Mouse (Mus musculus): ENCODE data around the gene Pam. TPM values are rescaled to one million over a fixed set of nuclear protein-coding genes. Genes with fewer than 3 reads are reported as not detected.

The Pam gene
- 35.8 and 40.7 TPM in 2 replicates for polyA plus RNA-seq (2015; fragmentation: Nextera tagmentation; extraction: Ambion mirVana)

DNA sequence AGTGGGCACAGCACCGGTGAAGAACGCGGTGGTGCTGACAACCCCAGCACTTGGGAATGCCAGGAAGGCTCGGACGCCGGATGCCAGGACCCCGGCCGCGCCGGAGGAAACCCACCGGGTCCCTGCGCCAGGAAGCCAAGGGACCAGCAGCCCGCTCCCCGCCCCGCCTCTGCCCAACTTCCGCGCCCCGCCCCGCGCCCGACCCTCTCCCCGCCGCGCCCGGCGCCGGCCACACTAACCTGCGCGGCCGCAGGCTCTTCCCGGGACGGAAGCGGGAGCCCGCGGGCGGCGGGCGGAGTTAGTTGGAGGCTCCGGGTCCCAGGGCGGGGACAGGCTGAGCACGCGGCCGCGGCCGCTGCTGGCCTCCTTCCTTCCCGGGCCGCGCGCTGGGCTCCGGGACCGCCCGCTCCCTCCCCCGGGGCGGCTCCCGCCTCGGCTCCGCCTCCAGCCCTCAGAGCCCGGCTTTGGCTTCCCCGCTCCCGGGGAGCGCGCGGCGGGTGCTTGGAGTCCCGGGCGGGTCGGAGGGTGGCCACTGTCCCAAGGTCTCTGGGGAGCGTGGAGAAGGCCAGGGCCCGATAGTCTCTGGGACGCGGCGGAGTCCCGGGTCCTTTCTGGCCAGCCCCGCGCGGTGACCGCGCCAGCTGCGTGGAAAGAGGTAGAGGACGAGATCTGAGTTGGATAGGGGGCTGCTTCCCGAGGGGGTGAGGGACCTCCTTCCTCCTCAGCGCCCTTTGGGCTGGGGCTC lies at the start of gene Pam:
TSS of gene Pam (minus strand) at position 401 of the 745 bp plus-strand sequence.
- no peaks in the 10 kb centered on the region for H3K27me3 ChIP-seq (replicated peaks)
- ATAC-seq (replicated peaks) = peak; percentile 92
- H3K36me3 ChIP-seq (replicated peaks) = no peaks in the 10 kb centered on the region
- peak within 1 kb of the TSS; percentile 89 for H3K27ac ChIP-seq
- under 1% methylated on average over 75 of the region's 82 CpGs for WGBS
- peak within 1 kb of the TSS; percentile 74 for H3K4me3 ChIP-seq
- H3K9me3 ChIP-seq = no peaks in the 10 kb centered on the region
- peak within 1 kb of the TSS; percentile 85 for H3K4me2 ChIP-seq
- H3K9ac ChIP-seq = peak within 1 kb of the TSS; percentile 83
- H3K4me1 ChIP-seq = peaks cover 19% of the 10 kb centered on the region

- no peak overlapping the region for H3K4me2 ChIP-seq
- H3K36me3 ChIP-seq (replicated peaks) = no peaks in the 10 kb centered on the region
- ATAC-seq (replicated peaks) = no peak
- no peak overlapping the region for H3K27ac ChIP-seq
- H3K27me3 ChIP-seq (replicated peaks) = no peaks in the 10 kb centered on the region
- 100% methylated on average over 1 of the region's 1 CpGs for WGBS
- no peaks in the 10 kb centered on the region for H3K9me3 ChIP-seq
- no peak overlapping the region for H3K4me3 ChIP-seq
- no peaks in the 10 kb centered on the region for H3K4me1 ChIP-seq
- no peak overlapping the region for H3K9ac ChIP-seq
These were observed 49.4 kb upstream of the Pam start for GRCm38 (mm10) chr1:98144845-98145244.

DNA sequence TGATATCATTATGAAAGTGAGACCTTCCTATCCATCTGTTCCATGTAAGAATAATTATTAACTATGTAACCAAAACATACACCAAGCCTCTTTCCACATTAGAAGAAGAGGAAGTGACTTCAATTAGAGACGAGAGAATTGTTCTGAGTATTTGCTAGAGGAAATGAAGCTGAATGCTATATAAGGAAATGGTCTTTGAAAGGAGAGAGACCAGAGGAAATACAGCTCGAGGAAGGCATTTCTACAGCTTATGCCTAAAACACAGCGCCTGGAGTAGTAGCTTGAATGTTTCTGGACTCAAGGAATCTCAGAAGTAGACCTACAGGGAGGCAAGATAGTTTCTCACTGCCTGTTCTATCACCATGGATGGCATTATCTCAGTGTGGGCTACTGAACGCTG lies 35.8 kb upstream of the Pam start:
- H3K4me2 ChIP-seq = no peak overlapping the region
- no peak overlapping the region for H3K27ac ChIP-seq
- H3K9ac ChIP-seq = no peak overlapping the region
- no peak overlapping the region for H3K4me3 ChIP-seq
- H3K36me3 ChIP-seq (replicated peaks) = no peaks in the 10 kb centered on the region
- 80% methylated on average over 4 of the region's 4 CpGs for WGBS
- no peaks in the 10 kb centered on the region for H3K4me1 ChIP-seq
- no peaks in the 10 kb centered on the region for H3K27me3 ChIP-seq (replicated peaks)
- H3K9me3 ChIP-seq = no peaks in the 10 kb centered on the region
- no peak for ATAC-seq (replicated peaks)

DNA sequence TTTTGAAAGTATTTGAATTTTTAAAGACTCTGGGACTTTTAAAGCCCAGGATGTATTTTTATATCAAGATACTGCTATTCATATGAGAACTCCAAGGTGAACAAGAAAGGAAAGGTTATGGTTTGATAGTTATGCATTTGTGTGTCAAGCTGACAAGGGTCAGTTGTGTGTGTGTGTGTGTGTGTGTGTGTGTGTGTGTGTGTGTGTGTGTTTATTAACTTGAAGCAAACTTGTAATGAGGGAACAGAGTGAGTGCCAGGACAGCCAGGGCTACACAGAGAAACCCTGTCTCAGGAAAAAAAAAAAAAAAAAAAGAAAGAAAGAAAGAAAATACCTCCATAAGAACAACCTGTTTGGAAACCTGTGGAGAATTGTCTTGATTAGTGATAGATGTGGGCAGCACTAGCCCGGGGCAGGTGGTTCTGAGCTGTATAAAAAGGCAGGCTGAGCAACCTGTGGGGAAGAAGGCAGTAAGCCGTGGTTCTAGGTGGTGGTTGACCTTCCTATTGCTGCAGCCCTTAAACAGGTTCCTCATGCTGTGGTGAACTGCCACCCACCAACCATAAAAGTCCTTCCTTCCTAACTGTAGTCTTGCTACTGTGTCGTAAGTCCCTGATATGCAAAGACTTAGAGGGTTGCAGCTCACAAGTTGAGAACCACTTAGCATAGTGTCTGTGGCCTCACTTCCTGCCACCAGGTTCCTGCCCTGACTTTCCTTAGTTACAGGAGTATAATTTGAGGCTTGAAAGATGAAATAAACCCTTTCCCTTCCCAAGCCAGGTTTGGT lies 34.3 kb upstream of the Pam start:
- WGBS = 93% methylated on average over 3 of the region's 3 CpGs
- H3K4me2 ChIP-seq = no peak overlapping the region
- no peak overlapping the region for H3K27ac ChIP-seq
- no peak overlapping the region for H3K4me3 ChIP-seq
- ATAC-seq (replicated peaks) = no peak
- no peaks in the 10 kb centered on the region for H3K27me3 ChIP-seq (replicated peaks)
- H3K9me3 ChIP-seq = no peaks in the 10 kb centered on the region
- no peak overlapping the region for H3K9ac ChIP-seq
- H3K36me3 ChIP-seq (replicated peaks) = no peaks in the 10 kb centered on the region
- no peaks in the 10 kb centered on the region for H3K4me1 ChIP-seq

DNA sequence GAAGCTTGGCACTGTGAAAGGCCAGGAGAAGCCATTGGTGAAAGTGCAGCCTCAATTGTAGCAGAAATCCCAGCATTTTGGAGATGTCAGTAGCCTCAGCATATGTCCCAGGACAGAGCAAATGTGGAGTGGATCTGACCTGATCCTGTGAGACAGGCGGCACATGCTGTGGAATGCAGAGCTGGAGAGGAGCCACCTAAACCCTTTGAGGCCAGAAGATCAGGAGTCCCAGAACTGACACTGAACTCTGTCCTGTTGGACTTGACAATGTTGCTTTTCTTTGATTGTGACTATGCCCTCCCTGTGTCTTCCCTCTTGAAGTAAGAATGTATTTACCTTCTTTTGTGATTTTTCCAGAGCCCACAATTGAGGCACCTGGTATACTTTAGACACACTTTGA lies 33.7 kb upstream of the Pam start:
- Histone ChIP-seq H3K4me1 (no peaks in the 10 kb centered on the region), H3K27ac (no peak overlapping the region), H3K9ac (no peak overlapping the region), H3K27me3 (replicated peaks) (no peaks in the 10 kb centered on the region), H3K9me3 (no peaks in the 10 kb centered on the region), H3K4me3 (no peak overlapping the region), H3K4me2 (no peak overlapping the region), H3K36me3 (replicated peaks) (no peaks in the 10 kb centered on the region)
- no peak for ATAC-seq (replicated peaks)
- 88% methylated on average over 1 of the region's 1 CpGs for WGBS

DNA sequence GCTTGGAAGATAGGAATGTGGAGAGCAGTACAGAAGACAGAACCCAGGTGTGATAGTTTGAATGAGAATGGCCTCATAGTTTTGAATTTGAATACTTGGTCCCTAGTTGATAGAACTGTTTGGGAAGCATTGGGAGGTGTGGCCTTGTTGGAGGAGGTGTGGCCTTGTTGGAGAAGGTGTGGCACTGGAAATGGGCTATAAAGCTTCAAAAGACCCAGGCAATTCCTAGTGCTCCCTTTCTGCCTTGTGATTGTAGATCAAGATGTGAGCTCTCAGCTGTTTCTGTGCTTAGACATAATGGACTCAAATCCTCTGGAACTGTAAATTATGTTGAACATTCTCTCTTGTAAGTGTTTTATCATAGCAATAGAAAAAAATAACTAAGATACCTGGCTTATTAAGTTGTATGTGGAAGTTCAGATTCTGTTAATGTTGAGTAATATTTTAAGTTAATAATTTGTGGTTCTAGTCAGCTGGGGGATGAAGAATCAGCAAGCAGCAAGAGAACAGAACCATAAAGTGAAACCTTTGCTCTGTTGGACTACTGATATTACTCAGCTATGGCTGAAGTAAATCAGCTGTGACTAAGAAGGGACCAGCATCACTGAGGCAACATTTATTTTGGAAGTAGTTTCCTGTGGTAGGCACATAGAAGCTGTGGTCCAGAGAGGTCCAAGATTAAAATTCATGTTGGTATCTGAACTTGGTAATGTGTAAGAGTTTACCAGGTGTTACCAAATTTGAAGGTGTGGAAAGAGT lies 33.1 kb upstream of the Pam start:
- ATAC-seq (replicated peaks) = no peak
- Histone ChIP-seq H3K4me3 (no peak overlapping the region), H3K9ac (no peak overlapping the region), H3K4me2 (no peak overlapping the region), H3K27ac (no peak overlapping the region), H3K36me3 (replicated peaks) (no peaks in the 10 kb centered on the region), H3K4me1 (no peaks in the 10 kb centered on the region), H3K27me3 (replicated peaks) (no peaks in the 10 kb centered on the region), H3K9me3 (no peaks in the 10 kb centered on the region)

GRCm38 (mm10) chr1:98126268-98126667 lies 30.8 kb upstream of the Pam start:
- Histone ChIP-seq H3K36me3 (replicated peaks) (no peaks in the 10 kb centered on the region), H3K27me3 (replicated peaks) (no peaks in the 10 kb centered on the region), H3K9me3 (no peaks in the 10 kb centered on the region), H3K4me1 (no peaks in the 10 kb centered on the region), H3K4me3 (no peak overlapping the region), H3K27ac (no peak overlapping the region), H3K9ac (no peak overlapping the region), H3K4me2 (no peak overlapping the region)
- ATAC-seq (replicated peaks) = no peak
- WGBS = 75% methylated on average over 3 of the region's 3 CpGs

DNA sequence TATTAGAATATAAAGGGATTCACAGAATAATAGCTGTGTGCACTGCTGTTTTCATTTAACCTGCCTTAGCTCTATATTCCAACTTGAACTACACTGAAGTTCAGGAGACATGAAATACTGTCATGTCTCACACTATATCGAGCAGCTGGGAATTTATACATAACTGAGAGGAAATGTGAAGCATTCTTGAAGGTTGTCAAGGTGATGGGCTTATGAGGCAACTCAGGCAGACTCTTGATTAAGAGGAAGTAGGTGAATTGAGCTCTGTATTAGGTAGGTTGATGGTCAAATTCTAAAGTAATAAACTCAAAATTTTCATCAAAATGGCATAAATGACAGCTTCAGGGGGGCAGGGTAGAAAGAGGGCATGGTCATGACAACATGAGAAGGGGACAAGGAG lies 29.3 kb upstream of the Pam start:
- no peaks in the 10 kb centered on the region for H3K36me3 ChIP-seq (replicated peaks)
- H3K4me3 ChIP-seq = no peak overlapping the region
- no peaks in the 10 kb centered on the region for H3K4me1 ChIP-seq
- H3K9ac ChIP-seq = no peak overlapping the region
- no peaks in the 10 kb centered on the region for H3K27me3 ChIP-seq (replicated peaks)
- no peak for ATAC-seq (replicated peaks)
- 30% methylated on average over 1 of the region's 1 CpGs for WGBS
- H3K4me2 ChIP-seq = no peak overlapping the region
- no peak overlapping the region for H3K27ac ChIP-seq
- H3K9me3 ChIP-seq = no peaks in the 10 kb centered on the region

GRCm38 (mm10) chr1:98119595-98119994 lies 24.1 kb upstream of the Pam start:
- no peak for ATAC-seq (replicated peaks)
- H3K27ac ChIP-seq = no peak overlapping the region
- no peak overlapping the region for H3K4me2 ChIP-seq
- H3K27me3 ChIP-seq (replicated peaks) = no peaks in the 10 kb centered on the region
- 88% methylated on average over 6 of the region's 6 CpGs for WGBS
- no peaks in the 10 kb centered on the region for H3K36me3 ChIP-seq (replicated peaks)
- no peaks in the 10 kb centered on the region for H3K4me1 ChIP-seq
- H3K4me3 ChIP-seq = no peak overlapping the region
- H3K9me3 ChIP-seq = no peaks in the 10 kb centered on the region
- no peak overlapping the region for H3K9ac ChIP-seq

- peak; percentile 87 for ATAC-seq (replicated peaks)
- no peak overlapping the region for H3K27ac ChIP-seq
These were observed 12.2 kb upstream of the Pam start for GRCm38 (mm10) chr1:98107599-98107998.

GRCm38 (mm10) chr1:98099441-98099840 lies 4.0 kb upstream of the Pam start:
- Histone ChIP-seq H3K4me2 (no peak overlapping the region), H3K9ac (no peak overlapping the region), H3K36me3 (replicated peaks) (no peaks in the 10 kb centered on the region), H3K27ac (peak overlapping the region; percentile 42; the same call in 1 of the 2 replicates), H3K27me3 (replicated peaks) (no peaks in the 10 kb centered on the region), H3K4me1 (peaks cover 11% of the 10 kb centered on the region; the same call in 1 of the 2 replicates), H3K9me3 (no peaks in the 10 kb centered on the region), H3K4me3 (no peak overlapping the region)
- no peak for ATAC-seq (replicated peaks)
- WGBS = 33% methylated on average over 4 of the region's 4 CpGs

More at GRCm38 (mm10) chr1:98107599-98107998, 12.2 kb upstream of the Pam start:
- Histone ChIP-seq H3K4me3 (no peak overlapping the region), H3K9ac (no peak overlapping the region), H3K27me3 (replicated peaks) (no peaks in the 10 kb centered on the region), H3K36me3 (replicated peaks) (no peaks in the 10 kb centered on the region), H3K4me2 (no peak overlapping the region), H3K9me3 (no peaks in the 10 kb centered on the region), H3K4me1 (no peaks in the 10 kb centered on the region)
- WGBS = 3% methylated on average over 2 of the region's 2 CpGs

DNA sequence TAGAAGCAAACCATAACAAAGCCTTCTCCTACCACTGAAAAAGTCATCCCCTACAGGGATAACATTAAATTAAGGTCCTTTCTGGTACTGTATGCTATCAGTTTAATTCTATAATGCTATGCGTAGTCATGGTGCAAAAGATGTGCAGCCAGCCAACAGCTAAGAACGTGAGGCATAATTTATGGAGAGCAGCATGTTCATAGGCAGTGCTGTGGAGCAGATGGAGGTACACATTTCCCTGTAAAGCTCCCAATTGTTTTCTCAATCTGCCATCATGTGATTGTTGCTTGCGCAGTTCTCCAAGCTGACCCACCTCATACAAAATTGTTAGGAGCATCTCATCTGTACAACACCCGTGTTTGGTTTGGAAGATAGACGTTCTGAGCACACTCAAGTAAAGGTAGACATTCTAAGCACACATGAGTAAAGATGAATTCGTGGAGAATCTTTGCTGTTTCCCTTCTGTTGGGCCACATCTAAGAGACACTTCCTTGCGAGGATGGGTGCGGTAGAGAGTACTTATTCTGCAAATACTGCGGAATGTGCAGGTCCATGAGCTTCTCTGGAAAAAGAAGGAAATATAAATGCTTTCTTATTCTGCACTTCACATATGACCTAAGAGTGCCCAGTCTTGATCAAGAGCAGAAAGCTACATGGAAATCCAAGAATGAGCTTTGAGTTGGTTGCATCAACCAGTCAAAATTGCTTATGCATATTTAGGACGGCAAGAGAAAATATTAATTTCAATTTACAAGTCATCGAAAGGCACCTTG lies 2.7 kb upstream of the Pam start:
- no peaks in the 10 kb centered on the region for H3K9me3 ChIP-seq
- H3K36me3 ChIP-seq (replicated peaks) = no peaks in the 10 kb centered on the region
- H3K4me3 ChIP-seq = no peak overlapping the region
- ATAC-seq (replicated peaks) = no peak
- H3K4me1 ChIP-seq = peaks cover 19% of the 10 kb centered on the region
- H3K9ac ChIP-seq = no peak overlapping the region
- H3K27ac ChIP-seq = no peak overlapping the region
- WGBS = 80% methylated on average over 11 of the region's 11 CpGs
- no peaks in the 10 kb centered on the region for H3K27me3 ChIP-seq (replicated peaks)
- no peak overlapping the region for H3K4me2 ChIP-seq

All from midbrain, embryonic 15.5 days (tissue).